Mouse (Mus musculus): ENCODE measurements around the gene Phkg1.
"Not testable (repeated sequence)": the region's sequence is repeated elsewhere in the genome, so short reads cannot be mapped to it uniquely, and the experiment has no call there.

Phkg1 gene

DNA sequence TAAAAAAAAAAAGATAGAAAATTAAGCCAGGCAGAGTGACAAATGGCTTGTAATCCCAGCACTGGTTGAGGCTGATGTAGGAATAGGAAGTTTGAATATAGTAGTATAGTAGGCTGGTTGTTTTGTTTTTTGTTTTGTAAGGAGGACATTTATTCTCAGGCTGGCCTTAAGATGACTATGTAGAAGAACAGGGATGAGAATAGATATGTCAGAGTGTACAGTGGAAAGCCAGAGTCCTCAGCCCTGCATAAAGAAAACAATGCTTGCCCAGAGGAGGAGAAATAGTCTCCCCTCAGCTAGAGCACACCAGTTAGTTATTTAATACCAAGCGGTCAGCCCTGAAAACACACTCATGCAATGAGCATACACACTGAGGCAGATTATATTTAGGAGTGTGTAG is at the start of gene Phkg1:
Gene Phkg1, minus strand, starts transcription at position 101 of the 400 bp plus-strand sequence.
- CTCF ChIA-PET, result no interaction called here

- CTCF ChIA-PET, result no interaction called here
These were observed 49.2 kb upstream of the Phkg1 start for GRCm38 (mm10) chr5:129947528-129948033.

- CTCF ChIA-PET, result no interaction called here
These were observed 45.1 kb upstream of the Phkg1 start for GRCm38 (mm10) chr5:129943402-129943801.

DNA sequence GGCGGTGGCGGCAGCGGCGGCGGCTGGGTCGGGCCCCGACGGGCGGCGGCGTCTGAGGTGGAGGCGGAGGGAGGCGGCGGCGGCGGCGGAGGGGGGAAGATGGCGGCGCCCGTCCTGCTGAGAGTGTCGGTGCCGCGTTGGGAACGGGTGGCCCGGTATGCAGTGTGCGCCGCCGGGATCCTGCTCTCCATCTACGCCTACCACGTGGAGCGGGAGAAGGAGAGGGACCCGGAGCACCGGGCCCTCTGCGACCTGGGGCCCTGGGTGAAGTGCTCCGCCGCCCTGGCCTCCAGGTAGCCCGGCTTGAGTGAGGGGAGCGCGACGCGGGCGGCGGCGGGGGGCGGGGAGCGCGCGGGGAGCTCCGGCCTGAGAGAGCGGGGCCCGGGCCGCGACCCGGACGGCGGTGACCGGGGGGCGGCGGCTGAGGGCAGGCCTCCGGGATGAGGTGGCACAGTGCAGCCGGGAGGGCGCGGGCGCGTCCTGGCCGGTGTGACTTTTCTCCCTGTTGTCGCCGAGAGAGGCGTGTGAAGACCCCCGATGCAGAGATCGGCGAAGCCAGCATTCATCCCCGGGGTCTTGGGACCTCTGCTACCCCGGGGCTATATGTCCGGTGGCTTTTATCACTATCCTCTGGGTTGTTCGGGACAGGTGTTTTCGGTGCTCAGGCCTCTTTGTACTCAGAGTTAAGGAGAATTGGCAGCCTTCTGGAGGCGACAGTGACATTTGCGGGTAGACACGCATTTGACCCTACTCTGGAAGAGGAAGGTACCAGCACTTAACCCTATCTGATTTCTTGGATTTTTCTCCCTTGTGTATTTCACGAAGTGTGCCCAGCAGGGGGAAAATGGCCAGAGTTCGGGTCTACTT is 44.0 kb upstream of the Phkg1 start:
- CTCF ChIA-PET, result not testable (repeated sequence)

DNA sequence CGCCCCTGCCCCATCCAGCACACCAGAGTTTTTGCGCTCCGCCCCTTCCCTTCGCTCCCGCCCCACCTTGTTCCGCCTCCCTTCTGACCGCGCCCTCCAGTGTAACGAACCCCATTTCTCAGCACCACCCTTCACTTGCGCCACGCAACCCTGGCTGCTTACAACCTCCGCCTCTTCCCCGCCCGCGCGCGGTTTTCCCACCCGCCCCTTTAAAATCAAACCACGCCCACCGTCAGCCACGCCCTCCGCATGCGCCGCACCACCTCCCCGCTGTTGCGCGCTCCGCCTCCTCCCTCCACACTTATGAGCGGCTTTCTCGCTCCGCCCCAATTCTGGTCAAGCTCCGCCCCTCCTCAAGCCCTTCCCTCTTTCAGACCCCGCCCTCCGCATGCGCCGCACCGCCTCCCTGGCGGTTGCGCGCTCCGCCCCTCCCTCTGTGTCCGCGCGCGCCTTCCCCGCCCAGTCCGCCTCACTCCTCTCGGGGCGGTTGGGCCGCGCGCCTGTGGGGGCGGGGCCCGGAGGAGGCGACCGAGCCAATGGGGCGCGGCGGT is 43.2 kb upstream of the Phkg1 start, which contains the start of gene Vkorc1l1:
Gene Vkorc1l1, plus strand, starts transcription at position 476 of the 551 bp plus-strand sequence.
- CTCF ChIA-PET, result no interaction called here

DNA sequence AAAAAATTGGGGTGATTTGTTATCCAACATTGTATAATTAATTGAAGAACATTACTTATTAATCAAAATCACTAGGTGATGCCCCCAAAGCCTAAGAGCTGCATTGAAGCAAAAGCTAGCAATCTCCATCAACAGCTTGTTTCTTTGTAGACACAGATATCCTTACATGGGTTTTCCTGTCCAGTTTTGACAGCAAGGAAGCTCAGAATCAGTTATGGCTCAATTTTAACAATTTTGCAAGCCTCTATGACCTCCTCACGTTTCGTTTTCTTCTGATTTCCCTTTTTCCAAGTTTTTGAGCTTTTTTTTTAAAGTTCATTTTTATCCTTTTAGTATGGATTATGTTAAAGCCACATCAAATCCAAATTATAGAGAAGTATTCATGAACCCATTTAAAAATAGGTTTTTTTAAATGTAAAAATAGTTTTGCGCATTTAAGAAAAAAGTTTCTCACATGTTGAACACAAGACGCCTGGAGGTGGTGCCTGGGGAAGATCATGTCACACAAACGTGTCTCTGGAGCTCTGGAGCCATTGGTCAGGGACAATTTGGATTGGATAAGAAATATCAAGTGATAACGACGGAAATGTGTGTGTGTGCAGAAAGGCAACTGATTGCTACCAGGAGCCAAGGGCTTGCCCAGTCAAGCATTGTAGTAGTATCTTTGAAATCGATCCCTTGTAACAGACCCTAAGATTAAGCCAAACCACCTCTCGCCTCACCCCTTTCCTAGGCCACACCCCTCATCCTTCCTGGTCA is 42.6 kb upstream of the Phkg1 start:
- CTCF ChIA-PET, result no interaction called here

GRCm38 (mm10) chr5:129940281-129940680 is 41.9 kb upstream of the Phkg1 start:
- CTCF ChIA-PET, result no interaction called here

DNA sequence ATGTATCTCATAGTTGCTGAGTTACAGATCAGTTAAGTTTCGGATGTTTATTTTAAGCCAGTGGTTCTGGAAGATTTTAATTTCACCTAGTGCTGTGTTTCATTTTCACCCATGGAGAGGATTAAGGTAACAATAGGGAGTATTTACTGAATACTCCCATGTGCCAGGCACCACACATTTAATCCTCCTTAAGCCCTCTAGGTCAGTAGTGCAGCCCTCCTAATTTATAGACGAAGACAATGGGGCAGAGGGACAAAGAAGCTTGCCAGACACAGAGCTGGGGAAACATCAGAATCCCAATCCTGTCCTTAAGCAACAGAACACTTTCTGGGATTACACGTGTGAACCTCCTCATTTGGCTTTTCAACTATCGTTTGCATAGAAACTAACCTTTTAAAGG is 38.6 kb upstream of the Phkg1 start:
- CTCF ChIA-PET, result no interaction called here

DNA sequence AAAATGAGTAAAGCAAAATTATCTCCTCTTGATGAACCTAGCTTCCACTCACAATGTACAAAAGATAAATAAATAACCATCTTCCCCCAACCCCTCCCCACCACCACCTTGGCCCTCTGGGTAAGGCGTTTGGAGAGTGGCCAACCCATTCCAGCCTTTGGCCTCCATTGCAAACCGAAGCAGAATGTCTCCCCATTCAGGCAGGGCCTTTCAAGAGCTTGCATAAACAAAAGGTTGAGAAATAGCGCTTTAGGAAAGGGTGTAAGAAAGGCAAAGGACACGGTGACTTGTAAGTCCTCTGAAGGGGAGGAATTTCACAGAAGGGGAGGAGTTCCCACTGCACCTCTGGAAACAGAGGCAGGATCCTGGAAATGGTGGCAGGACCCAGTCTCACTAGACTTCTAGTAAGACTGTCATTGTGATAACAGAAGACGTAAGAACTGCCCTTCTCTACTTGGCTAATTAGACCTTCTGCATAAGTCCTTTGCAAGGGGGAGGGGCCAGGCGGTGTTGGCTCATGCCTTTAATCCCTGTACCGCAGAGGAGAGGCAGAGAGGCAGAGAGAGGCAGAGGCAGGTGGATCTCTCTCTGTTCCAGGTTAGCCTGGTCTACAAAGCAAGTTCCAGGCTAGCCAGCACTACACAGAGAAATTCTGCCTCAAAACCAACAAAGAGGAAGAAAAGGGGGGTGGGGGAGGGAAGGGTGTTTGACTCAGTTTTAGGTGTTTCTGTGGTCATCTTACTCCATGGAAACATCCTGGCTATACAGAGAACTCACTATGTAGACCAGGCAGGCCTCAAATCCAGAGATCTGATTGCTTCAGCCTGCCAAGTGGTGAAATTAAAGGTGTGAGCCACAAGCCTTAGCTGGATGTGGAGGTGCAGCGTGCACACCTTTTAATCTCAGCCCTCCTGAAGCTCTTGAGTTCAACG is 31.8 kb upstream of the Phkg1 start:
- CTCF ChIA-PET, result no interaction called here

- CTCF ChIA-PET, result interaction anchor here (0.5 kb wide), 1 partner anchor 9 kb away, joined by 16 read pairs; no protein-coding TSS in a partner anchor
These were observed 27.6 kb upstream of the Phkg1 start for GRCm38 (mm10) chr5:129925933-129926332.

- CTCF ChIA-PET, result no interaction called here
These were observed 26.6 kb upstream of the Phkg1 start for GRCm38 (mm10) chr5:129924820-129925452.

DNA sequence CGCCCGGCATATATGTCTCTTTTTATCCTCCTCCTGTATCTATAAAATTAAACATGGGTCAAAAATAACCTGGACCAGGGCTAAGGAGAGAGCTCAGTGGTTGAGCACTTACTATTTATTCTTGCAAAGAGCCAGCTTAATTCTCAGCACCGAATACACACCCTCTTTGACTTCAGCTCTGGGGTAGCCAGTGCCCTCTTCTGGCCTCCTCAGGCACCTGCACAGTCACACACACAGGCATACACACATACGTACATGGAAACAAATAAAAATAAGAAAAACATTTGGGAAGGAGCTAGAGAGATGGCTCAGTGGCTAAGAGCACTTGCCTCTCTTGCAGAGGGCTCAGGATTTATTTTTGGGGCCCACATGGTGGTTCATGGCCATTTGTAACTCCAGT is 23.6 kb upstream of the Phkg1 start:
- CTCF ChIA-PET, result no interaction called here

- CTCF ChIA-PET, result no interaction called here
These were observed 21.0 kb upstream of the Phkg1 start for GRCm38 (mm10) chr5:129919320-129919719.

- CTCF ChIA-PET, result no interaction called here
These were observed 20.4 kb upstream of the Phkg1 start for GRCm38 (mm10) chr5:129918752-129919151.

DNA sequence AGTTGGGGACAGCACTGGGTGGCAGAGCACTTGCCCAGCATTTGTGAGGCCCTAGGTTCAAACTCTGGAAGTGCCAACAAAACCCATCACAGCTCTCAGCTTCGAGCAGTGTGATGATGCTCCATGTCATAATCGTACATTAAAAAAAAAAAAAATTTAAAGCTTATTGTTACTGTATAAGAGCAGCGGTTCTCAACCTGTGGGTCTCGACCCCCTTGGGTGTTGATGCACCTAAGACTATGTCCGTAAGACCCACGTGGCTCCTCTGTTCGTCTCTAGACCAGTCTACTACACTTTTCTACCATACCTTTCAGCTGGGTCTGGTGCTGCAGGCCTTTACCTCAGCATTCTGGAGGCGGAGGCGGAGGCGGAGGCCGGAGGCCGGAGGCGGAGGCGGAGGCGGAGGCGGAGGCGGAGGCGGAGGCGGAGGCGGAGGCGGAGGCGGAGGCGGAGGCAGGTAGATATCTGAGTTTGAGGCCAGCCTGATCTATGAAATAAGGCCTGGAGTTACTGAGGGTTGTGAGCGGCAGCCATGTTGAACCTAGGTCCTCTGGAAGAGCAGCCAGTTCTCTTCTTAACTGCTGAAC is 19.8 kb upstream of the Phkg1 start:
- CTCF ChIA-PET, result no interaction called here

DNA sequence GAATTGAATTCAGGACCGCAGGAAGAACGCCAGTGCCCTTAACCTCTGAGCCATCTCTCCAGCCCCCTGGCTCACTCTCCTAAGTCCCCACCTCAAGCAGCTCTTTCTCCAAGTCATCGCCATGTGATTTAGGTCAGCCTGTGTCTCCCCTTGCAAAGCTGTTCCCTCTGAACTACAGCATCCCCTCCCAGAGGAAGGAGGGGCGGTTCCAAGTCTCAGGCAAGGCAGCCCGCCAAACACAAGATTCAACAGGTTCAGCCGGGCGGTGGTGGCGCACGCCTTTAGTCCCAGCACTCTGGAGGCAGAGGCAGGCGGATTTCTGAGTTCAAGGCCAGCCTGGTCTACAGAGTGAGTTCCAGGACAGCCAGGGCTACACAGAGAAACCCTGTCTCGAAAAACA is 17.1 kb upstream of the Phkg1 start:
- CTCF ChIA-PET, result not testable (repeated sequence)

DNA sequence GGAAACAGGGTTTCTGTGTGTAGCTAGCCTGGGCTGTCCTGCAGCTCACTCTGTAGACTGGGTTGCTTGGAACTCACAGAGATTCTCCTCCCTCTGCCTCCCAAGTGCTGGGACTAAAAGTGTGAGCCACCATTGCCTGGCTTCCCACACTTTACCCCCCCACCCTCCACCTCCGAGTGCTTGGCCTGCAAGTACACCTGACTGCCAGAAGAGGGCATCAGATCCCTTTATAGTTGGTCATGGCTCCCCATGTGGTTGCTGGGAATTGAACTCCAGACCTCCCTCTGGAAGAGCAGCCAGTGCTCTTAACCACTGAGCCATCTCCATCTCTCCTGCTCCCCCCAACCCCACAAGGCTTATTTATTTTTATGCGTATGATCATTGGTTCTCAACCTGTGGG is 15.7 kb upstream of the Phkg1 start:
- CTCF ChIA-PET, result no interaction called here

GRCm38 (mm10) chr5:129909591-129909990 is 11.2 kb upstream of the Phkg1 start:
- CTCF ChIA-PET, result interaction anchor here (0.6 kb wide), 1 partner anchor 18 kb away, joined by 17 read pairs; no protein-coding TSS in a partner anchor

GRCm38 (mm10) chr5:129909147-129909546 is 10.8 kb upstream of the Phkg1 start:
- CTCF ChIA-PET, result interaction anchor here (0.6 kb wide), 1 partner anchor 33 kb away, joined by 3 read pairs; no protein-coding TSS in a partner anchor

DNA sequence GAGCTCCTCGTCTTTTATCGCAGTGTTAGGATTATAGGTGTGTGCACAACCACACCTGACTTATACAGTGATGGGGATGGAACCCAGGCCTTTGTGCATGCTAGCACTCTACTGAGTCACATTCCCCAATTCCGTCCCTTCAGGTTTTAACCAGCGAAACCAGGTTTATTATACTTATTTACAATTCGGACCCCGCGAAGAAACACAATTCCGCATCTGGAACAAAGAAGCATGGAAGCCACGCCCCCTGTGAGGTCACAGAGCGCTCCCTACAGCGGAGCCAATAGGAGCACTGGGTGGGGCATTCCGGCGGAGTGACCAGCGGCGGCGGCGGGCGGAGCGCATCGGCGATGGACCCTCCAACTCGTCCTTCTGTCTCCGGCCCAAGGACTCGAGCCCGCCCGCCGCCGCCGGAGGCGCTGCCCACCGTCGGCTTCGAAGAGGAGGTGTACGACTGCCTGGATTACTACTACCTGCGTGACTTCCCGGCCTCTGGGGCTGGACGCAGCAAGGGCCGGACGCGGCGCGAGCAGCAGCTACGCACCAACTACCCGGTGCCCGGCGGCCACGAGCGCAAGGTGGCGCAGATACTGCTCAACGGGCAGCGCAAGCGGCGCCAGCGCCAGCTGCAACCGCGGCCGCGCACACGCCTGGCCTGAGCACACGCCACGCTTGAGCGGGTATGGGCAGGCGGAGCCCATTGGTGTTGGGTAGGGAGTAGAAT is 10.1 kb upstream of the Phkg1 start, which contains the start of gene Nupr1l:
Gene Nupr1l, plus strand, starts transcription at position 299 of the 724 bp plus-strand sequence.
- CTCF ChIA-PET, result interaction anchor here (0.6 kb wide), 1 partner anchor 33 kb away, joined by 3 read pairs; no protein-coding TSS in a partner anchor
